Mouse (Mus musculus) myocyte (in vitro differentiated cells): ENCODE measurements around the gene Mab21l1. TPM values are rescaled to one million over a fixed set of nuclear protein-coding genes. Genes with fewer than 3 reads are reported as not detected.

ENCODE experiments used
- H3K27me3 ChIP-seq: one replicate; pipeline ENCODE4 v1.6.1; 2011; ENCODE audit not compliant: control insufficient read depth, insufficient read depth, insufficient read length
- H3K36me3 ChIP-seq: one replicate; pipeline ENCODE4 v1.6.1; 2011; ENCODE audit not compliant: control insufficient read depth, insufficient read depth
- H3K4me2 ChIP-seq: one replicate; pipeline ENCODE4 v1.6.1; 2011; ENCODE audit warnings: low read depth, control low read depth
- H3K4me3 ChIP-seq: one replicate; pipeline ENCODE4 v1.5.1; 2011; ENCODE audit warnings: mild to moderate bottlenecking, control low read depth, moderate library complexity
- H3K79me2 ChIP-seq: one replicate; pipeline ENCODE4 v1.6.1; 2011; ENCODE audit not compliant: control insufficient read depth, insufficient read depth
- H3ac ChIP-seq: one replicate; pipeline ENCODE4 v1.6.1; 2011; ENCODE audit not compliant: control insufficient read depth, insufficient read length
- CEBPB ChIP-seq: IDR thresholded peaks from 2 replicates; pipeline ENCODE4 v1.6.1; 2011; ENCODE audit warnings: mild to moderate bottlenecking, moderate library complexity; ENCODE audit not compliant: poor library complexity, insufficient read depth, severe bottlenecking
- E2F4 ChIP-seq: IDR thresholded peaks from one replicate; pipeline ENCODE4 v1.6.1; 2011; ENCODE audit warnings: mild to moderate bottlenecking, control low read depth, moderate library complexity; ENCODE audit not compliant: insufficient read depth
- MAX ChIP-seq: IDR thresholded peaks from one replicate; pipeline ENCODE4 v1.6.1; 2011; ENCODE audit warnings: low read depth, mild to moderate bottlenecking, control low read depth
- MYOD1 ChIP-seq, 3 experiments: IDR thresholded peaks; one replicate each; pipeline ENCODE4 v1.6.1; 2011; ENCODE audit warnings: control low read depth in 2 of 3, low read depth in 2 of 3, mild to moderate bottlenecking in 2 of 3, moderate library complexity in 1 of 3; ENCODE audit not compliant: insufficient read length in 2 of 3, control insufficient read depth in 1 of 3
- MYOG ChIP-seq, 3 experiments: IDR thresholded peaks; one replicate each; pipeline ENCODE4 v1.6.1; 2011; ENCODE audit warnings: control low read depth in 2 of 3, low read depth in 2 of 3, mild to moderate bottlenecking in 2 of 3; ENCODE audit not compliant: insufficient read length in 2 of 3, control insufficient read depth in 1 of 3, insufficient read depth in 1 of 3
- POLR2A ChIP-seq: IDR thresholded peaks from one replicate; pipeline ENCODE4 v1.6.1; 2011; ENCODE audit warnings: low read depth, mild to moderate bottlenecking, control low read depth, moderate library complexity; ENCODE audit not compliant: insufficient read length
- POLR2AphosphoS2 ChIP-seq: IDR thresholded peaks from one replicate; pipeline ENCODE4 v1.6.1; 2011; ENCODE audit warnings: low read depth, control low read depth; ENCODE audit not compliant: insufficient read length
- REST ChIP-seq: IDR thresholded peaks from one replicate; pipeline ENCODE4 v1.6.1; 2011; ENCODE audit warnings: mild to moderate bottlenecking, control low read depth, moderate library complexity; ENCODE audit not compliant: insufficient read depth, insufficient read length
- SRF ChIP-seq: IDR thresholded peaks from one replicate; pipeline ENCODE4 v1.6.1; 2011; ENCODE audit warnings: low read depth; ENCODE audit not compliant: control insufficient read depth, insufficient read length
- TCF12 ChIP-seq: IDR thresholded peaks from one replicate; pipeline ENCODE4 v1.6.1; 2011; ENCODE audit warnings: mild to moderate bottlenecking, control low read depth; ENCODE audit not compliant: poor library complexity, insufficient read depth, severe bottlenecking
- TCF3 ChIP-seq: IDR thresholded peaks from one replicate; pipeline ENCODE4 v1.6.1; 2011; ENCODE audit warnings: low read depth, control low read depth; ENCODE audit not compliant: insufficient read length
- USF1 ChIP-seq: IDR thresholded peaks from one replicate; pipeline ENCODE4 v1.6.1; 2011; ENCODE audit warnings: low read depth, mild to moderate bottlenecking, control low read depth, moderate library complexity
- polyA plus RNA-seq: library from polyadenylated mRNA; unstranded; fragments of >200 nt; fragmentation: generic; extraction: Trizol; gene quantifications from one replicate; pipeline ENCODE4 v1.2.1, GENCODE M21; 2012; ENCODE audit warnings: missing spikeins

Mab21l1 gene
- polyA plus RNA-seq, result 0.02 TPM

DNA sequence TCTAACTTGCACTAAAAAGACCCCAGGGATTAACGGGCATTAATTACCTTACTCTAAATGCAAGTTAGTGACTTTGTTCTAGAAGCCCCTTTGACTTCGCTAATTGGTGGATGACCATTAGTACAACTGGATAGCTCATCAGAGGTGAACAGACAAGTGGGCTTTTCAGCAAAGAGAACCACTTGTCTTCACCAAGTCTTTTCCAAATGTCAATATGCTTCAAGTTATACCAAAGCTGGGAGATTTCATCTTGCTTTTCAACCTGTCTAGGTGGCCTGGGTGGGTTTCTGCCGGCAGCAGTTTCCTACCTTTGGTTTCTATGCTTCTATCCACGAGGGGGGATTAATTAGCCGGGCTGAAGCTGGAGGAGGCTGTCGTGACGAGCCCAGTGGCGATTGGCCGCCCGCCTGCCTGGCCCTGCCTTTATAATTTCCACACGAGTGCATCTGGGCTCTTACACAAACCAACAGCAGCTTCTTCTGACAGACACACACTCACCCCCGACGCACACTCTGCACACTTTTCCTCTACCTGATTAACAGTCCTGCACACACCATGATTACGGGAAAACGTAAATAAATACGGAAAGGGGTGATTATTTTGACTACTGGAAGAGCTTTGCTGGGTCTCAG is at the start of gene Mab21l1:
TSS of gene Mab21l1 (plus strand) at position 455 of the 632 bp plus-strand sequence.
- Histone ChIP-seq H3K4me2 (no peak within 1 kb of the TSS), H3K27me3 (no peaks in the 10 kb centered on the region), H3ac (no peak within 1 kb of the TSS), H3K79me2 (no peaks in the 10 kb centered on the region), H3K4me3 (no peak within 1 kb of the TSS), H3K36me3 (no peaks in the 10 kb centered on the region)
- no peak for TF ChIP-seq MAX
- no peak for TF ChIP-seq MYOD1 (IDR thresholded peaks at IDR 0.05; ENCODE audit: control insufficient read depth in 1 of 3, insufficient read length in 2 of 3, low read depth in 2 of 3)
- TF ChIP-seq TCF3, result no peak
- TF ChIP-seq TCF12, result no peak
- TF ChIP-seq MYOG (IDR thresholded peaks at IDR 0.05; ENCODE audit: control insufficient read depth in 1 of 3, insufficient read depth in 1 of 3, insufficient read length in 2 of 3, low read depth in 2 of 3), result no peak
- TF ChIP-seq POLR2A, result no peak
- no peak for TF ChIP-seq E2F4
- no peak for TF ChIP-seq POLR2AphosphoS2
- no peak for TF ChIP-seq CEBPB
- no peak for TF ChIP-seq USF1
- TF ChIP-seq SRF, result no peak
- no peak for TF ChIP-seq REST

DNA sequence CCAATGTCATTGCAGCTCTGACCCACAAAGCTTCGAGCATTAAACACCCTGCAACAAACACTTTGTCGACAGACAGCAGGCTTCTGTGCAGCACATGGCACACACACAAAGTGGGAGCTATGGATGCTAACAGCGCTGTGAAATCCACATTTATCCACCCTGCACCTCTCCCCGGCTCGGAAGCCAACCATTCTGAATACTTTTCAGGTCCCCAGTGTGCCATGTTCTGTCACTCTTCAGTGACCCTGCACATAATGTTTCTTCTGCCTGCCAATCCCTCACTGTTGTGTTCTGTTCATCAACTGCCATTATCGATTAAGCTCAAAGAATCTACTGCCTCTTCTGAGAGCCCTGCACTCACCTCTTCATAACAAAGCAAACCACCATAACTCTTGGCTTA is 48.6 kb upstream of the Mab21l1 start:
- no peak overlapping the region for H3ac ChIP-seq
- H3K27me3 ChIP-seq, result no peaks in the 10 kb centered on the region
- H3K4me3 ChIP-seq, result no peak overlapping the region
- no peak for TF ChIP-seq MAX
- no peak for TF ChIP-seq MYOG (IDR thresholded peaks at IDR 0.05; ENCODE audit: control insufficient read depth in 1 of 3, insufficient read depth in 1 of 3, insufficient read length in 2 of 3, low read depth in 2 of 3)
- TF ChIP-seq POLR2A, result no peak
- no peak for TF ChIP-seq SRF
- no peak for TF ChIP-seq REST
- H3K4me2 ChIP-seq, result no peak overlapping the region
- no peaks in the 10 kb centered on the region for H3K79me2 ChIP-seq
- H3K36me3 ChIP-seq, result no peaks in the 10 kb centered on the region

DNA sequence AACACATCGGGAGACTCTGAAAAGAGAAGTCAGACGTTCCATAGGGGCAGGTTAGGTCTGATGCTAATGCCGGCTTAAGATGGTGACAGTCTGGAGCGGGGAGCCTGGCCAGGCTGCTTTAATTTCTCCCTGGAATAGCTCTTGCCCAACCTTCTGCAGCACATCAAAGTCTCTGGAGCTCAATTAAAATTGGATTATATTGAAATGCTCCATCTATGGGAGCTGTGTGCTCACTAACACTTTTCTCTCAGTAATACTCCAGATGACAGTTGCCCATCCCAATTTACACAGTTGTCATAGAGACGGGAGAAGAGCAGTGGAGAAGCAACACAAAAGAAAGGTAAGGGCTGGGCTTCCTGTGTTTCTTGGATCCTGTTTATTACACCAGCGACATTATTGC is 40.9 kb upstream of the Mab21l1 start:
- no peaks in the 10 kb centered on the region for H3K27me3 ChIP-seq
- no peak overlapping the region for H3K4me2 ChIP-seq
- no peaks in the 10 kb centered on the region for H3K36me3 ChIP-seq
- no peak overlapping the region for H3K4me3 ChIP-seq
- H3K79me2 ChIP-seq, result no peaks in the 10 kb centered on the region
- TF ChIP-seq TCF3, result no peak
- no peak for TF ChIP-seq CEBPB
- no peak for TF ChIP-seq MAX
- no peak for TF ChIP-seq USF1
- TF ChIP-seq REST, result no peak
- TF ChIP-seq MYOG (IDR thresholded peaks at IDR 0.05; ENCODE audit: control insufficient read depth in 1 of 3, insufficient read depth in 1 of 3, insufficient read length in 2 of 3, low read depth in 2 of 3), result no peak
- no peak for TF ChIP-seq TCF12
- TF ChIP-seq POLR2A, result no peak
- TF ChIP-seq SRF, result no peak
- no peak for TF ChIP-seq POLR2AphosphoS2
- no peak for TF ChIP-seq E2F4
- no peak for TF ChIP-seq MYOD1 (IDR thresholded peaks at IDR 0.05; ENCODE audit: control insufficient read depth in 1 of 3, insufficient read length in 2 of 3, low read depth in 2 of 3)
- H3ac ChIP-seq, result no peak overlapping the region

DNA sequence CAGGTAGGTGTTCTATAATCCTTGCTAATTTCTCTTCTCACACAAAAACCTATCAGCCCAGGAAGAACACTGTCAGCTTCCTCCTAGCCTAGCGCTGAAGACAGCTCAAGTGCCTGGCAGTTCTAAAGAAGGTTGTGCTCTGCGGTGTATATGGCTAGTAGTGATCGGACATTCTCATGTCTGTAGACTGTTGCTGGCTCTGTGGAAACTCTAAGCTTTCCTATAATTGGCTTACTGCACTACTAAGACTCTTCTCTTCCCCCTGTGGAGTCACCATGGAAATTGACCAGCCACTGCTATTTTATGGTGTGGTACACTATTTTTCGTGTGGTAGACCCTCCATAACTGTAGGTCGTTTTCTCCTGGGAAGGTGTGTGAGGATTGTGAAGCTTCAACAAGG is 40.1 kb upstream of the Mab21l1 start:
- no peak overlapping the region for H3K4me2 ChIP-seq
- H3K36me3 ChIP-seq, result no peaks in the 10 kb centered on the region
- no peak for TF ChIP-seq POLR2AphosphoS2
- TF ChIP-seq REST, result no peak
- TF ChIP-seq POLR2A, result no peak
- no peak for TF ChIP-seq SRF
- no peak for TF ChIP-seq CEBPB
- TF ChIP-seq TCF12, result no peak
- no peak overlapping the region for H3K4me3 ChIP-seq
- no peak overlapping the region for H3ac ChIP-seq
- H3K27me3 ChIP-seq, result no peaks in the 10 kb centered on the region
- H3K79me2 ChIP-seq, result no peaks in the 10 kb centered on the region

DNA sequence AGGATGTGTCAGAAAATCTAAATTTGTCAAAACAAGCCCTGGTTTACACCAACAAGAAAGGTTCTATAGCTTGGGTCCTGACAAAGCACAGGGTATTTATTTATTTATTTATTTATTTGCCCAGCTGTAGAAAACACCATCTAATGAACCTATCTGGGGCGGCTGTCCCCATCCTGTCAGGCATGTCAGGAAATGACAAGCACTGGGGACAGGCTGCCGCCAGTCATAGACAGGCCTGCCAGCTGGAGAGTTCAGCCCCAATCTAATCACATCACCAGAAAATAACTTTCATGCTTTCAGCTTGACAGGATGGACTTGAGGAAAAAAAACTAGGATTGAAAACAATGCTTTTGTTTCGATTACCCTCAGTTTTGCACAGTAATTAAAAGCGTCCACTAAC is 39.7 kb upstream of the Mab21l1 start:
- no peaks in the 10 kb centered on the region for H3K27me3 ChIP-seq
- H3K4me3 ChIP-seq, result no peak overlapping the region
- H3K4me2 ChIP-seq, result no peak overlapping the region
- H3K36me3 ChIP-seq, result no peaks in the 10 kb centered on the region
- H3K79me2 ChIP-seq, result no peaks in the 10 kb centered on the region
- no peak for TF ChIP-seq USF1
- no peak for TF ChIP-seq REST
- TF ChIP-seq CEBPB, result no peak
- TF ChIP-seq SRF, result no peak
- TF ChIP-seq TCF12, result no peak
- TF ChIP-seq MYOG (IDR thresholded peaks at IDR 0.05; ENCODE audit: control insufficient read depth in 1 of 3, insufficient read depth in 1 of 3, insufficient read length in 2 of 3, low read depth in 2 of 3), result no peak
- no peak for TF ChIP-seq MAX
- no peak for TF ChIP-seq E2F4
- TF ChIP-seq MYOD1 (IDR thresholded peaks at IDR 0.05; ENCODE audit: control insufficient read depth in 1 of 3, insufficient read length in 2 of 3, low read depth in 2 of 3), result no peak
- no peak for TF ChIP-seq TCF3
- no peak for TF ChIP-seq POLR2A
- TF ChIP-seq POLR2AphosphoS2, result no peak
- no peak overlapping the region for H3ac ChIP-seq
